Mouse (Mus musculus) lung, embryonic 14.5 days (tissue): Measurements from ENCODE around the gene Pex3. TPM values are rescaled to one million over a fixed set of nuclear protein-coding genes. Genes with fewer than 3 reads are reported as not detected.

Source experiments
- ATAC-seq: fragments of 200-750 bp; cut with Nextera tagmentation; 2 replicates; pipeline ENCODE4 v1.8.0; 2017; ENCODE audit warnings: mild to moderate bottlenecking, moderate TSS enrichment, moderate library complexity; ENCODE audit not compliant: insufficient read depth
- DNase-seq: peaks from one replicate; pipeline ENCODE4 v3.0.0-alpha.2; 2015
- H3K27ac ChIP-seq: fragments of 300-500 bp; sonication (generic); 2 replicates; pipeline ENCODE4 v1.5.1; 2014; ENCODE audit warnings: low read depth, mild to moderate bottlenecking, moderate library complexity
- H3K27me3 ChIP-seq: fragments of 300-500 bp; sonication (generic); 2 replicates; pipeline ENCODE4 v1.6.1; 2014; ENCODE audit warnings: low read length, control low read depth; ENCODE audit not compliant: insufficient read depth
- H3K36me3 ChIP-seq: fragments of 300-500 bp; sonication (generic); 2 replicates; pipeline ENCODE4 v1.6.1; 2014; ENCODE audit warnings: control low read depth; ENCODE audit not compliant: insufficient read depth
- H3K4me1 ChIP-seq: fragments of 300-500 bp; sonication (generic); 2 replicates; pipeline ENCODE4 v1.6.1; 2014; ENCODE audit warnings: antibody characterized with exemption, control low read depth; ENCODE audit not compliant: insufficient read depth
- H3K4me2 ChIP-seq: fragments of 300-500 bp; sonication (generic); 2 replicates; pipeline ENCODE4 v1.6.1; 2014; ENCODE audit warnings: mild to moderate bottlenecking
- H3K4me3 ChIP-seq: fragments of 300-500 bp; sonication (generic); 2 replicates; pipeline ENCODE4 v1.5.1; 2014; ENCODE audit warnings: low read depth, low read length
- H3K9ac ChIP-seq: fragments of 300-500 bp; sonication (generic); 2 replicates; pipeline ENCODE4 v1.6.1; 2014
- H3K9me3 ChIP-seq: fragments of 300-500 bp; sonication (generic); 2 replicates; pipeline ENCODE4 v1.6.1; 2016; ENCODE audit warnings: low read depth, low read length, control low read depth
- CTCF ChIP-seq: IDR thresholded peaks from 2 replicates; pipeline ENCODE4 v1.5.1; 2016; ENCODE audit warnings: antibody characterized with exemption, low read depth
- WGBS: fragments of 180-500 bp; shearing (Covaris S2); extraction: QIAGEN DNeasy Blood & Tissue Kit; methylation state at CpG from one replicate; pipeline ENCODE4 v1.1.7; 2014; 5-methylcytosine and 5-hydroxymethylcytosine counted together
- polyA plus RNA-seq: library from polyadenylated mRNA; unstranded; fragments of >200 nt; fragmentation: Nextera tagmentation; extraction: Ambion mirVana; gene quantifications from 2 replicates; pipeline ENCODE4 v1.2.1, GENCODE M21; 2014

The Pex3 gene
- polyA plus RNA-seq, 1 experiment from 2014 or later: 27.6 TPM

DNA sequence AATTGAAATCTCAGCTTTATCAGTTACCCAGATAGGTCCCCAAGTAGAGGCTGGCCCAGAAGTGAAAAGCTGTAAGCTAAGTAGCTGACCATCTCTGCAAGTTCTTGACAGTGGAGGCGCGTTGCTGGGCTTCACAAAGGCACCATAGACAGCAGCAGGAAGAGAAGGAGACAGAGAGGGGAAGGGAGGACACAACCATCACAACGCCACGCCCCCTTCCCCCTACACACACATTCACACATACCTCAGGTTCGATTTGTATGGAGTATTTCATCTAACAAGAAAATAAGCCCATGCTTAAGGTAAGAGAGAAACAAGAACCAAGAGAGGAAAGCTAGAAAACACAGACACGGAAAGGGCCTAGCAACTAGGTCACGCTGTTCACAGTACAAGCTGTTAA is 77.8 kb downstream of the Pex3 start:
- no peak for TF ChIP-seq CTCF
- Histone ChIP-seq H3K36me3 (no peaks in the 10 kb centered on the region), H3K9ac (no peak overlapping the region), H3K4me1 (no peaks in the 10 kb centered on the region), H3K27ac (no peak overlapping the region), H3K4me3 (peak overlapping the region; percentile 64; the same call in 1 of the 2 replicates), H3K27me3 (peaks cover 29% of the 10 kb centered on the region), H3K9me3 (no peaks in the 10 kb centered on the region), H3K4me2 (peak overlapping the region; percentile 98; the same call in 1 of the 2 replicates)
- DNase-seq (no peak), ATAC-seq (no peak)
- 22% methylated on average over 7 of the region's 7 CpGs for WGBS

DNA sequence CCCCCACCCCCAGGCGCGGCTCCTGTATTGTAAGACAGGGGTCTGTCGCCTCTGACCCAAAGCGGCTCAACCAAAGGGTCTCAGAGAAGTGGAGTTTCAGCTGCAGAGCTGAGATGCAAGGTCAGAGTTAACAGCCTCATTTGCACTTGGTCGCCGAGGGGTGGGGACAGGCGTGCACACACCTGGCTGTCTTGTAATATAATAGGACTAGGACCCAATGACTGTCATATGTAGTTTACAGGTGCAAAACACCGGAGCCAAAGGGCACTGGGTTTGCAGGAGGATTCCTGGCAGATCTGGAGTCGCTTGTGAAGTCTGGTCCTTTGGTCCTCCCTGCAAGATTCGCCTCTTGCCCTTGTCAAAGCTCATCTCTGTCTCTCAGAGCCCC is 78.4 kb downstream of the Pex3 start:
- DNase-seq (peak; percentile 8), ATAC-seq (peak; percentile 48; the same call in 1 of the 2 replicates)
- H3K27ac ChIP-seq: no peak overlapping the region
- no peaks in the 10 kb centered on the region for H3K4me1 ChIP-seq
- peak overlapping the region; percentile 64 for H3K4me3 ChIP-seq
- peaks cover 29% of the 10 kb centered on the region for H3K27me3 ChIP-seq
- H3K9me3 ChIP-seq: no peaks in the 10 kb centered on the region
- H3K4me2 ChIP-seq: peak overlapping the region; percentile 98
- no peak for TF ChIP-seq CTCF
- no peaks in the 10 kb centered on the region for H3K36me3 ChIP-seq
- H3K9ac ChIP-seq: peak overlapping the region; percentile 66
- 2% methylated on average over 10 of the region's 10 CpGs for WGBS

Other genes starting within 250 kb of the Pex3 start
- 40.7 and 42.2 TPM in 2 replicates for gene Phactr2, start 78.7 kb downstream of the Pex3 start, polyA plus RNA-seq
- gene Fuca2, start 53.6 kb downstream of the Pex3 start, polyA plus RNA-seq: 48.9 and 60.4 TPM in 2 replicates
- 6.1 and 6.6 TPM in 2 replicates for gene Adat2, start 248 bp downstream of the Pex3 start, polyA plus RNA-seq